Mouse (Mus musculus) neural tube, embryonic 15.5 days (tissue): ENCODE data around the gene Myadml2. TPM values are rescaled to one million over a fixed set of nuclear protein-coding genes. Genes with fewer than 3 reads are reported as not detected.

Experiments
- ATAC-seq: fragments of 200-750 bp; cut with Nextera tagmentation; 2 replicates; pipeline ENCODE4 v1.8.0; 2017; ENCODE audit warnings: mild to moderate bottlenecking, moderate TSS enrichment, moderate library complexity; ENCODE audit not compliant: low FRiP score
- H3K27ac ChIP-seq: fragments of 300-500 bp; sonication (generic); replicated peaks from 2 replicates; pipeline ENCODE4 v1.5.1; 2015; ENCODE audit warnings: mild to moderate bottlenecking, inconsistent platforms
- H3K27me3 ChIP-seq: fragments of 300-500 bp; sonication (generic); replicated peaks from 2 replicates; pipeline ENCODE4 v1.6.1; 2015; ENCODE audit warnings: inconsistent platforms
- H3K36me3 ChIP-seq: fragments of 300-500 bp; sonication (generic); 2 replicates; pipeline ENCODE4 v1.6.1; 2015; ENCODE audit warnings: inconsistent platforms
- H3K4me1 ChIP-seq: fragments of 300-500 bp; sonication (generic); 2 replicates; pipeline ENCODE4 v1.6.1; 2015; ENCODE audit warnings: inconsistent platforms
- H3K4me2 ChIP-seq: fragments of 300-500 bp; sonication (generic); 2 replicates; pipeline ENCODE4 v1.6.1; 2015; ENCODE audit warnings: inconsistent platforms, mild to moderate bottlenecking, moderate library complexity
- H3K4me3 ChIP-seq: fragments of 300-500 bp; sonication (generic); replicated peaks from 2 replicates; pipeline ENCODE4 v1.5.1; 2015; ENCODE audit warnings: mild to moderate bottlenecking, inconsistent platforms
- H3K9ac ChIP-seq: fragments of 300-500 bp; sonication (generic); replicated peaks from 2 replicates; pipeline ENCODE4 v1.6.1; 2015; ENCODE audit warnings: mild to moderate bottlenecking, inconsistent platforms
- H3K9me3 ChIP-seq: fragments of 300-500 bp; sonication (generic); replicated peaks from 2 replicates; pipeline ENCODE4 v1.6.1; 2016; ENCODE audit warnings: inconsistent platforms
- WGBS: fragments of 180-500 bp; shearing (Covaris S2); methylation state at CpG from one replicate; pipeline ENCODE4 v1.1.7; 2015; ENCODE audit warnings: mixed read lengths; 5-methylcytosine and 5-hydroxymethylcytosine counted together
- polyA plus RNA-seq: library from polyadenylated mRNA; unstranded; fragments of >200 nt; fragmentation: Nextera tagmentation; extraction: Ambion mirVana; gene quantifications from 2 replicates; pipeline ENCODE4 v1.2.1, GENCODE M21; 2015

The Myadml2 gene
- polyA plus RNA-seq, 1 experiment from 2014 or later, result 2.6 TPM

GRCm38 (mm10) chr11:120627468-120628300 is 20.3 kb downstream of the Myadml2 start:
- ATAC-seq, result no peak
- Histone ChIP-seq H3K36me3 (peaks cover 24% of the 10 kb centered on the region), H3K9me3 (no peaks in the 10 kb centered on the region), H3K4me3 (no peak overlapping the region), H3K27ac (no peak overlapping the region), H3K4me2 (no peak overlapping the region), H3K9ac (no peak overlapping the region), H3K27me3 (no peaks in the 10 kb centered on the region), H3K4me1 (peaks cover 64% of the 10 kb centered on the region)
- 79% methylated on average over 22 of the region's 22 CpGs for WGBS

GRCm38 (mm10) chr11:120626785-120627467 is 21.0 kb downstream of the Myadml2 start:
- Histone ChIP-seq H3K27ac (no peak overlapping the region), H3K4me2 (no peak overlapping the region), H3K9me3 (no peaks in the 10 kb centered on the region), H3K4me1 (peaks cover 57% of the 10 kb centered on the region), H3K27me3 (no peaks in the 10 kb centered on the region), H3K9ac (no peak overlapping the region), H3K36me3 (peaks cover 30% of the 10 kb centered on the region), H3K4me3 (no peak overlapping the region)
- no peak for ATAC-seq
- WGBS, result 93% methylated on average over 11 of the region's 11 CpGs

GRCm38 (mm10) chr11:120625152-120625775 is 22.7 kb downstream of the Myadml2 start, which contains the start of gene Sirt7:
Sirt7 (minus strand) TSS chr11:120625240.
- H3K9ac ChIP-seq, result peak within 1 kb of the TSS; percentile 65
- peaks cover 46% of the 10 kb centered on the region for H3K36me3 ChIP-seq
- WGBS, result 18% methylated on average over 5 of the region's 5 CpGs
- peak; percentile 43 for ATAC-seq
- peaks cover 40% of the 10 kb centered on the region for H3K4me1 ChIP-seq
- H3K27ac ChIP-seq, result peak within 1 kb of the TSS; percentile 84
- peak within 1 kb of the TSS; percentile 94 for H3K4me2 ChIP-seq
- no peaks in the 10 kb centered on the region for H3K9me3 ChIP-seq
- no peaks in the 10 kb centered on the region for H3K27me3 ChIP-seq
- peak within 1 kb of the TSS; percentile 72 for H3K4me3 ChIP-seq

- Histone ChIP-seq H3K27me3 (no peaks in the 10 kb centered on the region), H3K4me3 (peak overlapping the region; percentile 72), H3K9ac (peak overlapping the region; percentile 65), H3K4me1 (peaks cover 34% of the 10 kb centered on the region), H3K36me3 (peaks cover 52% of the 10 kb centered on the region), H3K4me2 (peak overlapping the region; percentile 94), H3K27ac (peak overlapping the region; percentile 84), H3K9me3 (no peaks in the 10 kb centered on the region)
- WGBS, result under 1% methylated on average over 53 of the region's 53 CpGs
- ATAC-seq, result peak; percentile 87
Measured at GRCm38 (mm10) chr11:120624680-120625111, 23.3 kb downstream of the Myadml2 start.

- peak overlapping the region; percentile 72 for H3K4me3 ChIP-seq
- no peaks in the 10 kb centered on the region for H3K27me3 ChIP-seq
- 12% methylated on average over 30 of the region's 30 CpGs for WGBS
- ATAC-seq, result peak; percentile 60; the same call in 1 of the 2 replicates
- peaks cover 29% of the 10 kb centered on the region for H3K4me1 ChIP-seq
- H3K4me2 ChIP-seq, result peak overlapping the region; percentile 94
- peaks cover 50% of the 10 kb centered on the region for H3K36me3 ChIP-seq
- H3K9ac ChIP-seq, result peak overlapping the region; percentile 65
- no peaks in the 10 kb centered on the region for H3K9me3 ChIP-seq
- H3K27ac ChIP-seq, result peak overlapping the region; percentile 84
Measured at GRCm38 (mm10) chr11:120623961-120624679, 23.8 kb downstream of the Myadml2 start.

- H3K36me3 ChIP-seq, result peaks cover 54% of the 10 kb centered on the region
- no peak overlapping the region for H3K27ac ChIP-seq
- no peak overlapping the region for H3K4me2 ChIP-seq
- H3K9ac ChIP-seq, result no peak overlapping the region
- H3K4me1 ChIP-seq, result peaks cover 31% of the 10 kb centered on the region
- no peak for ATAC-seq
- H3K27me3 ChIP-seq, result no peaks in the 10 kb centered on the region
- H3K9me3 ChIP-seq, result no peaks in the 10 kb centered on the region
- H3K4me3 ChIP-seq, result no peak overlapping the region
- WGBS, result 91% methylated on average over 6 of the region's 6 CpGs
Measured at GRCm38 (mm10) chr11:120622805-120623204, 25.2 kb downstream of the Myadml2 start.

GRCm38 (mm10) chr11:120620195-120620594 is 27.8 kb downstream of the Myadml2 start:
- no peaks in the 10 kb centered on the region for H3K9me3 ChIP-seq
- no peaks in the 10 kb centered on the region for H3K27me3 ChIP-seq
- no peak overlapping the region for H3K27ac ChIP-seq
- no peak overlapping the region for H3K4me3 ChIP-seq
- peaks cover 47% of the 10 kb centered on the region for H3K36me3 ChIP-seq
- H3K4me1 ChIP-seq, result peaks cover 37% of the 10 kb centered on the region
- 94% methylated on average over 14 of the region's 14 CpGs for WGBS
- H3K4me2 ChIP-seq, result no peak overlapping the region
- no peak overlapping the region for H3K9ac ChIP-seq
- no peak for ATAC-seq

GRCm38 (mm10) chr11:120618619-120619535 is 29.1 kb downstream of the Myadml2 start:
- Histone ChIP-seq H3K9ac (no peak overlapping the region), H3K36me3 (peaks cover 54% of the 10 kb centered on the region), H3K4me2 (no peak overlapping the region), H3K27me3 (no peaks in the 10 kb centered on the region), H3K4me1 (peaks cover 34% of the 10 kb centered on the region), H3K4me3 (0 out of 2 replicates have a peak overlapping the region, but pooled peaks have one; percentile 5), H3K27ac (peak overlapping the region; percentile 93; the same call in 1 of the 2 replicates), H3K9me3 (no peaks in the 10 kb centered on the region)
- WGBS, result 96% methylated on average over 25 of the region's 25 CpGs
- no peak for ATAC-seq

- no peaks in the 10 kb centered on the region for H3K27me3 ChIP-seq
- H3K4me1 ChIP-seq, result peaks cover 27% of the 10 kb centered on the region
- H3K9ac ChIP-seq, result peak within 1 kb of the TSS; percentile 85
- peak within 1 kb of the TSS; percentile 82 for H3K4me2 ChIP-seq
- peaks cover 59% of the 10 kb centered on the region for H3K36me3 ChIP-seq
- H3K27ac ChIP-seq, result peak within 1 kb of the TSS; percentile 93
- peak within 1 kb of the TSS; percentile 92 for H3K4me3 ChIP-seq
- H3K9me3 ChIP-seq, result no peaks in the 10 kb centered on the region
- under 1% methylated on average over 56 of the region's 56 CpGs for WGBS
- ATAC-seq, result peak; percentile 97
Measured at GRCm38 (mm10) chr11:120617519-120618112, 30.3 kb downstream of the Myadml2 start, which contains the start of gene Pcyt2. Pcyt2 (minus strand) TSS chr11:120617936.
